Mouse (Mus musculus): ENCODE measurements around the gene Dvl3. TPM values are rescaled to one million over a fixed set of nuclear protein-coding genes. Genes with fewer than 3 reads are reported as not detected.

The Dvl3 gene
- 26.6 and 40.0 TPM in 2 replicates for polyA plus RNA-seq (2012)

GRCm38 (mm10) chr16:20516726-20517201 lies at the start of gene Dvl3:
Dvl3 (plus strand) TSS chr16:20516982.

DNA sequence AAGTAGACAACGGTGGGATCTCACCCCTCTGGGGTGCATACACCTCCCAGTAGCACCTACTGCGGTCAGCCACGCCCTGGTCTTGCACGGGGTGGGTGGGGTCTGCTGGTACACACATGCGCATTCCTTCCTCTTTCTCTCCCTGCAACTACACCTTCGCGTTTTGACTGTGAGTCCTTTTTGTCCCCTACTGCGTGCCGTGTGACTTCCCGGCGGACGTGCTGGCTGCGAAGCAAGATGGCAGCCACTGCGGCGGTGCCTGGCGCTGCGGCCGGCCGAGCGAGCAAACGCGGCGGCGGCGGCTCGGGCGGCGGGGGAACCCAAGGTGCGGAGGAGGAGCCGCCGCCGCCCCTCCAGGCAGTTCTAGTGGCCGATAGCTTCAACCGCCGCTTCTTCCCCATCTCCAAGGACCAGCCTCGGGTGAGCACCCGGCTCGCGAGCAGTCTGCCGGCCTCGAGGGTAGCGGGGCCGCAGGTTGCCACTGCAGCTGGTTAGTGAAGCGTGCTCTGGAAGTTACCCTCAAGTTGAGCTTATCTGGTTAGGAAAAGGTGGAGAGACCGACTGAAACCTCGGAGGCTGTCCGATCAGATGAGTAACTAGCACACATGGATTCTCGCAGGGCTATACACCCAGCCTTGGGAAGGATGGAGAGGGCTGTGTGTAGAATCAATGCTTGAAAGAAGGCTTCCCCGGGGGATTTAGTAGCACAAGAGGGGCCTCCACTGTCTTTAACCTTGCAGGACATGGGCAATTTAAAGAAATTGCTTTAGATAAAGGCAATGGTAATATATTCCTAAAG lies 17.9 kb upstream of the Dvl3 start, which contains the start of gene Eif2b5:
Eif2b5 (plus strand) TSS at position 141 of the 799 bp plus-strand sequence.

DNA sequence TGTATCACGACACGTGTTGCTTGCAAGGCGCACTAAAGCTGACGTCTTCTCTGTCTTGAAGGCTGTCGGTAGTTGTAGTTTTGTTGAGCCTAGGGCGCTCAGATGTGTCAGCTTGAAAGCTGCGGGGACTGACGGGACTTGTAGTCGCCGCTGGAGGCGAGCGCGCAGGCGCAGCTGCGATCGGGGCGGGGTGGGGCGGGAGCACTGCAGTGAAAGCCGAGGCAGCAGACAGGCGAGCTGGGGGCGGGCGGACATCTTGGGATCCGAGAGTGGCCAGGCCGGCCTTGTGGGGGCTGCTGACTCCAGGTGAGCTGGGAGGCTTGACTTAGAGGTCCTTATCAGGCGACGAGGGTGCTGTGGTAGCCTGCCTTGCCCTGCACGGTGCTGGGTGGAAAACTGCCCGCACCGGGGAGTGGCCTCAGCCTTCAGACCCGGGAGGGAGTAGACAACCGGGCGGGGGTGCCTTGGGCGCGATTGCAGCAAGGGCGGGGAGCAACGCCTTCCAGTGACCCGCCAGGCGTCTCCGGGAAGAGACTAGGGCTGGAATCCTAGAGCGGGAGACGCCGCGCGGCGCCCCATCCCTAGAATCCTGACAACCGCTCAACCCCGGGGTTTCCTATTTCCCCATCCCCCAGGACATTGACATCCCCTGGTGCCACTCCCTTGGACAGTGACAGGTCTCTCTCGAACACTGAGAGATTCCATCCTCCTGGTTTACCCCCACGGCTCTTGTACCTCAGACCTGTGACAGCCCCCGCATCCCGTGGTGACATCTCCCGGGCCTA lies 18.7 kb downstream of the Dvl3 start, which contains the start of gene Ap2m1:
Ap2m1 (plus strand) TSS at position 183 of the 785 bp plus-strand sequence.

GRCm38 (mm10) chr16:20548096-20548948 lies 31.5 kb downstream of the Dvl3 start, which contains the start of gene Abcf3:
Abcf3 (plus strand) TSS chr16:20548577.

Other genes with a start within 250 kb of the Dvl3 start
- 465 and 531 TPM in 2 replicates for gene Parl, start 214.6 kb upstream of the Dvl3 start, polyA plus RNA-seq (2012)
- gene Cyp2ab1, start 191.6 kb upstream of the Dvl3 start, polyA plus RNA-seq (2012), result 0.06 and 0.16 TPM in 2 replicates
- 10.1 and 12.0 TPM in 2 replicates for gene Abcc5, start 90.6 kb upstream of the Dvl3 start, polyA plus RNA-seq (2012)
- 15.3 and 18.8 TPM in 2 replicates for gene Eif2b5, start 18.2 kb upstream of the Dvl3 start, polyA plus RNA-seq (2012)
- gene Ap2m1, start 18.5 kb downstream of the Dvl3 start, polyA plus RNA-seq (2012), result 121 and 128 TPM in 2 replicates
- 22.5 and 24.3 TPM in 2 replicates for gene Abcf3, start 31.6 kb downstream of the Dvl3 start, polyA plus RNA-seq (2012)
- gene Vwa5b2, start 72.5 kb downstream of the Dvl3 start, polyA plus RNA-seq (2012), result 0.02 and 0.19 TPM in 2 replicates
- gene Eef1akmt4, start 94.6 kb downstream of the Dvl3 start, polyA plus RNA-seq (2012), result 7.4 and 10.6 TPM in 2 replicates
- gene Gm49333, start 94.6 kb downstream of the Dvl3 start, polyA plus RNA-seq (2012), result not detected in 2 replicates
- gene Alg3, start 94.8 kb downstream of the Dvl3 start, polyA plus RNA-seq (2012), result 13.1 and 17.5 TPM in 2 replicates
- 4.1 and 4.3 TPM in 2 replicates for gene Camk2n2, start 104.3 kb downstream of the Dvl3 start, polyA plus RNA-seq (2012)
- gene Ece2, start 112.8 kb downstream of the Dvl3 start, polyA plus RNA-seq (2012), result 0.14 and 0.16 TPM in 2 replicates
- 220 and 372 TPM in 2 replicates for gene Psmd2, start 134.7 kb downstream of the Dvl3 start, polyA plus RNA-seq (2012)
- gene Eif4g1, start 151.3 kb downstream of the Dvl3 start, polyA plus RNA-seq (2012), result 561 and 648 TPM in 2 replicates
- gene Fam131a, start 176.3 kb downstream of the Dvl3 start, polyA plus RNA-seq (2012), result 0.90 and 0.92 TPM in 2 replicates
- 3.6 and 4.3 TPM in 2 replicates for gene Polr2h, start 200.7 kb downstream of the Dvl3 start, polyA plus RNA-seq (2012)
- gene Clcn2, start 200.8 kb downstream of the Dvl3 start, polyA plus RNA-seq (2012), result 8.5 and 12.8 TPM in 2 replicates
- 0.01 TPM in 2 replicates for gene Chrd, start 216.1 kb downstream of the Dvl3 start, polyA plus RNA-seq (2012)
- gene Thpo, start 217.5 kb downstream of the Dvl3 start, polyA plus RNA-seq (2012), result not detected in 2 replicates